Mouse (Mus musculus) layer of hippocampus, adult 2 months (tissue): Measurements from ENCODE around the gene Dph6. TPM values are rescaled to one million over a fixed set of nuclear protein-coding genes. Genes with fewer than 3 reads are reported as not detected.
"Not testable (repeated sequence)": the region's sequence is repeated elsewhere in the genome, so short reads cannot be mapped to it uniquely, and the experiment has no call there.

ENCODE experiments used
- DNase-seq, 2 experiments: peaks; one replicate each; pipeline ENCODE4 v3.0.0; 2022; ENCODE audit warnings: low spot score in 2 of 2
- H3K27ac ChIP-seq: fragments of 200-600 bp; 2 replicates; pipeline ENCODE4 v1.8.1; 2022
- H3K4me3 ChIP-seq: fragments of 200-600 bp; 2 replicates; pipeline ENCODE4 v1.8.1; 2022; ENCODE audit warnings: mild to moderate bottlenecking
- CTCF ChIP-seq: fragments of 200-600 bp; conservative IDR thresholded peaks from 2 replicates; pipeline ENCODE4 v1.8.1; 2022; ENCODE audit warnings: antibody characterized with exemption, mild to moderate bottlenecking, moderate library complexity
- total RNA-seq, 2 experiments: library from RNA; stranded (reverse); gene quantifications; 2 replicates each; pipeline ENCODE4 v1.2.3; 2021

Gene Dph6
- total RNA-seq, 2 experiments from 2014 or later = 12.4 to 14.3 TPM

DNA sequence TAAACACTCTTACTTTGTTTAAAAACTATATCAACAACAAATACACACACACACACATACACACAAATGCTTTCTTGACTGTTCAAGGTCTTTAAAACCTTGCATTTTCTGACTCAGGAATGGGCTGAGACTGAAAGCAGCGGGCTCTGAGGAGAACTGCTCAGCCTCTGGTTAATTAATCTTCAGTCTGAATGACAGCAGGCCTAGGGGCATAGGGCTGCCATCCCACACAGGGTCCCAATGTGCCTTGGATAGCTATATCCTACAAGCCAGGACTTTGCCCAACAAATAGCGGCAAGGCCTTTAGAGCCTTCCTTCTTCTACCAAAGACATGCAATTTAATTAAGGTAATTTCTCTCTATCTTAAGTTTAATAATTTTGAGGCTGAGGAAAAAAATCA is 43.2 kb downstream of the Dph6 start:
- TF ChIP-seq CTCF = no peak
- H3K4me3 ChIP-seq = no peak overlapping the region
- DNase-seq = no peak
- H3K27ac ChIP-seq = no peak overlapping the region

- H3K4me3 ChIP-seq = no peak overlapping the region
- no peak for DNase-seq
- TF ChIP-seq CTCF = no peak
- no peak overlapping the region for H3K27ac ChIP-seq
Measured at GRCm38 (mm10) chr2:114610110-114610509, 44.7 kb downstream of the Dph6 start.

- not testable (repeated sequence) for DNase-seq, H3K4me3 ChIP-seq, H3K27ac ChIP-seq
Measured at GRCm38 (mm10) chr2:114605202-114605601, 49.6 kb downstream of the Dph6 start.

- no peak for DNase-seq
- no peak for TF ChIP-seq CTCF
Measured at GRCm38 (mm10) chr2:114601174-114601573, 53.6 kb downstream of the Dph6 start.

GRCm38 (mm10) chr2:114599793-114600192 is 55.0 kb downstream of the Dph6 start:
- DNase-seq = no peak

More at GRCm38 (mm10) chr2:114601174-114601573, 53.6 kb downstream of the Dph6 start:
- Histone ChIP-seq H3K4me3 (no peak overlapping the region), H3K27ac (no peak overlapping the region)

DNA sequence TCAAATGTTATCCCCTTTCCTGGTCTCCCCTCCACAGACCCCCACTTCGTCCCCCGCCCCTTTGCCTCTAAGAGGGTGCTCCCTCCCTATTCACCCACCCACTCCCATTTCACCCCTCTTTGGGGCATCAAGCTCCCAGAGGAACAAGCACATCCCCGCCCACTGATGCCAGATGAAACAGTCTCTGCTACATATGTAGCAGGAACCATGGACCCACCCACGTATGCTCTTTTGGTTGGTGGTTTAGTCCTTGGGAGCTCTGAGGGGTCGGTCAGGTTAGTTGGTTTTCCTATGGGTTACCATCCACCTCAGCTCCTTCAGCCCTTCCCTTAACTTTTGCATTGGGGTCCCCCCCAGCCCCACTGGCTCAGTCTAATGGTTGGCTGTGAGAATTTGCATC is 61.4 kb downstream of the Dph6 start:
- TF ChIP-seq CTCF = no peak
- Histone ChIP-seq H3K27ac (no peak overlapping the region), H3K4me3 (no peak overlapping the region)
- no peak for DNase-seq

More at GRCm38 (mm10) chr2:114599793-114600192, 55.0 kb downstream of the Dph6 start:
- no peak overlapping the region for H3K4me3 ChIP-seq
- TF ChIP-seq CTCF = no peak
- no peak overlapping the region for H3K27ac ChIP-seq

DNA sequence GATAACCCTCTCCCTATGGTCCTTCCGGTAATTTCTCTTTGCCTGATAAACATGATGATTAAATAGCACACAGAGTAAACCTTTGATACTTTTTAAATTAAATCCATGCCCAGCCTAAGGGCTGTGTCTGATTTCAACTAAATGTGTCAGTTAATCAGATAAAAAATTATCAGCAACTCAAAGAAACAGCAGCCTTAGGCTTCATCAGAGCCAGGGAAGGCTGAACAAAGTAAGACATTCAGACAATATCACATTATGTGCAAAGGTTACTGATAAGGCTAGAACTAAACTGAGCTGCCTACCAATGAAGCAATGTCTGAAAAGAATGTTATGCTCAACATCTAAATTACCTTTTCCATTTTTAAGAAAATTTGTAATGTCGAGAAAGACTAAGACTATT is 74.0 kb downstream of the Dph6 start:
- Histone ChIP-seq H3K27ac (no peak overlapping the region), H3K4me3 (no peak overlapping the region)
- TF ChIP-seq CTCF = no peak
- DNase-seq = no peak

- no peak for TF ChIP-seq CTCF
- no peak for DNase-seq
- no peak overlapping the region for H3K27ac ChIP-seq
- no peak overlapping the region for H3K4me3 ChIP-seq
Measured at GRCm38 (mm10) chr2:114543000-114543622, 111.7 kb downstream of the Dph6 start.

- H3K4me3 ChIP-seq = no peak overlapping the region
- DNase-seq = no peak
- TF ChIP-seq CTCF = no peak
- no peak overlapping the region for H3K27ac ChIP-seq
Measured at GRCm38 (mm10) chr2:114542325-114542724, 112.4 kb downstream of the Dph6 start.

DNA sequence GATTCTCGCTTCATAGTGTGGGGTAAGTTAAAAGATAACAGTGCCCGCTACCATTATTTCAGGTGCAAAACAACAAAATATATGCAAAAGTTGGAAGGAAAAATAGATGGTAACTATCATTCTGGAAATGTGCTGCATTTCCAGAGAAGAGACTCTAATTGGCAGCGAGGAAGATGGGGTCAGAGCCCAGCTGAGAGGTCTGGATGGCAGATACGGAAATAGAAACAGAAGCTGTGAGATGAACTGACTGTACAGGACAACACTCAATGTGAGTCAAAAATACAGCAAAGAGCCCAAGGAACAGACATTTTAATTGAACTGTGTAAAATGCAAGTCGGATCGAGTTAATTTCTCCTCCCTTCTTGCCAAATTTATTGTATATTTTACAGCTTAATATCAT is 114.3 kb downstream of the Dph6 start:
- no peak overlapping the region for H3K27ac ChIP-seq
- H3K4me3 ChIP-seq = no peak overlapping the region
- DNase-seq = no peak
- TF ChIP-seq CTCF = no peak

DNA sequence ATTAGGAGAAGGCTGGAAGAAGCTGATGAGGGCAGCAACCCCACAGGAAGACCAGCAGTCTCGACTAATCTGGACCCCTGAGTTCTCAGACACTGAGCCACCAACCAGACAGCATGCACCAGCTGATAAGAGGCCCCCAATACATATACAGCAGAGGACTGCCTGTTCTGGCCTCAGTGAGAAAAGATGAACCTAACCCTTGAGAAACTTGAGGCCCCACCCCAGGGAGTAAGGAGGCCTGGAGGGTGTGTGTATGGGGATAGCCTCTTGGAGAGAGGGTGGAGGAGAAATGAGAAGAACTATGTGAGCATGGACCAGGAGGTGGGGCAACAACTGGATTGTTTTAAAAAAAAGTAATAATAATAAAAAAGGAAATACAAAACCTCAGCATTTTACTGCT is 118.7 kb downstream of the Dph6 start:
- no peak for TF ChIP-seq CTCF

DNA sequence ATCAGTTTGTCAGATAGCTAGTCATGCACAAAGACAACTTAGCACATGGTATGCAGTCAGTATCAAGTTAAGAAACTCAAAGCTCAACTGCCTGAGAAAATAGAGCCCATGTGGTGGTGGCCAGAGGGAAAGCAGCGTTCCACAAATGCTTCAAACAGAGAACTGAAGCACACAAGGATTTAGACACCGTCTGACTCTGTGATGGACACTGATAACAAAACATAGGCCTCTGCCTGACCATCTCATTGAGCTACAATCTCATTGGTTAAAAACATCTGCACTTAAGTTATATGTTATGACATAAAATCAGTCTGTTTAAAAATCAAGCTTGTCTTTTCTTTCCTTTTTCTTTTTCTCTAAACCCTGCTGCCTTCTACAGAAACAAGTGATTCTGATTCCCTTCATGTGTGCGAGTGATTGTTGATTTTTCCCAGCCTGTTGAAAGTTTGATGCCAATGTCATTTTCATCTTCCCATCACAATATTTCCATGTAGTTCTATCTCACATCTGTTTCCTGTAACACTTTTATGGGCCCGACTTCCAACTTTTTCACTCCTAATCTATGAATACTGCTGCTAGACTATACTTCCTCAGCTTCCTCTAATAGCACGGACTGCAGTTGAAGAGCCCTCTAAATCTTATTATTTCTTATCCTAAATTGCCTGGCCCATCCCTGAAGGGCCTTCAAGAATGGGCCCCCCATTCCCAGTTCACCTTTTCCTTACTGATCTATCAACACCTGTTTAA is 123.6 kb downstream of the Dph6 start:
- no peak overlapping the region for H3K4me3 ChIP-seq
- no peak for TF ChIP-seq CTCF
- H3K27ac ChIP-seq = no peak overlapping the region
- no peak for DNase-seq

More for the DNA sequence above, 118.7 kb downstream of the Dph6 start:
- DNase-seq = no peak
- Histone ChIP-seq H3K27ac (no peak overlapping the region), H3K4me3 (no peak overlapping the region)

DNA sequence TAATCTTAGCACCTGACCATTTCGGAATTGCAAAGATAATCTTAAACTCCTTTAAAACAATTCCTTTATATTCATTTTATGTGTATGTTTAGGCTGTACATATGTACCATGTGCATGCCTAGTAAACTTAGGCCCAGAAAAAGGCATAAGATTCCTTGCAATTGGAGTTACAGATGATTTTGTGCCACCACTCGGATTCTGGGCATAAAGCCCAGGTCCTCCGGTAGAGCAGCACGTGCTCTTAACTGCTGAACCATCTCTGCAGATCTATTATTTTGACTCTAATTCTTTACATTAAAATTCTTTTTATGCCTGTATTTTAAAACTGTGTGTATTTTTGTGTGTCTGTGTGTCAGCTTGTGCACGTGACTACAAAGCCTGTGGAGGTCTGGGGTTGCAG is 134.3 kb downstream of the Dph6 start:
- no peak overlapping the region for H3K4me3 ChIP-seq
- no peak for DNase-seq
- no peak for TF ChIP-seq CTCF

GRCm38 (mm10) chr2:114519907-114520306 is 134.9 kb downstream of the Dph6 start:
- DNase-seq = no peak
- no peak for TF ChIP-seq CTCF
- Histone ChIP-seq H3K4me3 (no peak overlapping the region), H3K27ac (no peak overlapping the region)

More for the DNA sequence above, 134.3 kb downstream of the Dph6 start:
- no peak overlapping the region for H3K27ac ChIP-seq
